Mouse (Mus musculus): ENCODE results near the gene Ncf1. TPM values are rescaled to one million over a fixed set of nuclear protein-coding genes. Genes with fewer than 3 reads are reported as not detected.

The Ncf1 gene
- total RNA-seq (2014; fragmentation: Nextera tagmentation) (163 and 170 TPM in 2 replicates), total RNA-seq (2017) (165 and 177 TPM in 2 replicates)

GRCm38 (mm10) chr5:134229391-134229790 is at the start of gene Ncf1:
Gene Ncf1 (minus strand): TSS chr5:134229625.
- peak; percentile 33 for ATAC-seq (replicated peaks; ENCODE audit: poor library complexity, severe bottlenecking)

GRCm38 (mm10) chr5:134277109-134277508 is 47.7 kb upstream of the Ncf1 start:
- ATAC-seq (replicated peaks; ENCODE audit: poor library complexity, severe bottlenecking), result no peak

GRCm38 (mm10) chr5:134275556-134275955 is 46.1 kb upstream of the Ncf1 start:
- no peak for ATAC-seq (replicated peaks; ENCODE audit: poor library complexity, severe bottlenecking)

- no peak for ATAC-seq (replicated peaks; ENCODE audit: poor library complexity, severe bottlenecking)
Measured at GRCm38 (mm10) chr5:134275021-134275420, 45.6 kb upstream of the Ncf1 start.

GRCm38 (mm10) chr5:134273761-134274160 is 44.3 kb upstream of the Ncf1 start:
- ATAC-seq (replicated peaks; ENCODE audit: poor library complexity, severe bottlenecking), result no peak

DNA sequence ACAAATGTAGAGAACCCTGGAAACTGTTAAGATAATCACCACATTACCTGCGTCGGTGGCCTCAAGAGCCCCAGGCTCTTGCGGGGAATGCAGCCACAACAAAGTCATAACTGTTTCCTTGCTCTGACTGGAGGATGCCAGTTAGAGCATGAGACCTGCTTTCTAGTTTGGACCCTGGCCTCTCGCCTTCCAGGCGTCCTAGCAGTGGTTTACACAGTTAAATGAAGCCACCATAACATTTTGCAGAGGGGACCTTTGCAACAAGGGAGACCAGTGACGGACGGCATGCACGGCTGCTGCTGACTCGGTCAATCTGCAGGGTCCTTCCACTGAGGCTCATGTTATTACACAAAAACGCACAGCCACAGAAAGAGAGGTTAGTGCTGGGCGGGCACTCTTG is 43.3 kb upstream of the Ncf1 start:
- no peak for ATAC-seq (replicated peaks; ENCODE audit: poor library complexity, severe bottlenecking)

DNA sequence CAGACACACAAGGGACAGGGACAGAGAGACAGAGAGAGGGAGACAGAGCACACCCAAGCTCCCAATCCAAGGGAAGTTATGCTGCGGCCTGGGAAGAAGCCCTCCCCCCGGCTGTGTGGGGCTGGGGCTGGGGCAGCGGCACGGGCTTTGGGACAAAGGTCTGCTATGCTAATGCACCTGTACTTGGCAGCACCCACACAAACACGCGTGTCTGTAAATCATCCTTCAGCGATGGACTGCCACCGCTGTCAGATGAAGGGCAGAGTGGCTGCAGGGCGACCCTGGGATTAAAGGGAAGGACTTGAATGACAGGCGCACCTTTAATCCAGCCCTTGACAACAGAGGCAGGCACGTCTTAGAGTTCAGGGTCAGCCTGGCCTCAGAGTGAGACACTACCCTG is 42.0 kb upstream of the Ncf1 start:
- ATAC-seq (replicated peaks; ENCODE audit: poor library complexity, severe bottlenecking), result no peak

- no peak for ATAC-seq (replicated peaks; ENCODE audit: poor library complexity, severe bottlenecking)
Measured at GRCm38 (mm10) chr5:134270566-134270965, 41.1 kb upstream of the Ncf1 start.

- peak; percentile 62 for ATAC-seq (replicated peaks; ENCODE audit: poor library complexity, severe bottlenecking)
Measured at GRCm38 (mm10) chr5:134269751-134270150, 40.3 kb upstream of the Ncf1 start.

GRCm38 (mm10) chr5:134268751-134269150 is 39.3 kb upstream of the Ncf1 start:
- ATAC-seq (replicated peaks; ENCODE audit: poor library complexity, severe bottlenecking), result no peak

- peak; percentile 58 for ATAC-seq (replicated peaks; ENCODE audit: poor library complexity, severe bottlenecking)
Measured at GRCm38 (mm10) chr5:134266404-134266803, 37.0 kb upstream of the Ncf1 start.

DNA sequence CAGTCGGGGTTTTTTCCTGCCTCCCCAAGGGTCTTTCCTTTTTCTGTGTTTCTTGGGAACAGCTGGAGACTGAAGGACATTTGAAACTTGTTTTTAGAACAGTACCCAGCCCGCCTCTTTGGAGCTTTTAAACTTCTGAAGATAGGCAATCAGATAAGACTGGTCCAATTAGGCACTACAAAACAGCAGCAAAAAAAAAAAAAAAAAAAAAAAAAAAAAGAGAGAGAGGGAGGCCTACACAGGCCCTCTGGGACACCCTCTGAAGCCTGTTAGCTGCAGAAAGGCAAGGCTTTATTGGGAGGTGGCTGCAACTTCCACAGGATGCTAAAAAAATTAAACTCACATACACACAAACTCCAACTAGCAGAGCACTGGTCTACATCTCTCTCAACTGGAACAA is 36.5 kb upstream of the Ncf1 start:
- no peak for ATAC-seq (replicated peaks; ENCODE audit: poor library complexity, severe bottlenecking)

DNA sequence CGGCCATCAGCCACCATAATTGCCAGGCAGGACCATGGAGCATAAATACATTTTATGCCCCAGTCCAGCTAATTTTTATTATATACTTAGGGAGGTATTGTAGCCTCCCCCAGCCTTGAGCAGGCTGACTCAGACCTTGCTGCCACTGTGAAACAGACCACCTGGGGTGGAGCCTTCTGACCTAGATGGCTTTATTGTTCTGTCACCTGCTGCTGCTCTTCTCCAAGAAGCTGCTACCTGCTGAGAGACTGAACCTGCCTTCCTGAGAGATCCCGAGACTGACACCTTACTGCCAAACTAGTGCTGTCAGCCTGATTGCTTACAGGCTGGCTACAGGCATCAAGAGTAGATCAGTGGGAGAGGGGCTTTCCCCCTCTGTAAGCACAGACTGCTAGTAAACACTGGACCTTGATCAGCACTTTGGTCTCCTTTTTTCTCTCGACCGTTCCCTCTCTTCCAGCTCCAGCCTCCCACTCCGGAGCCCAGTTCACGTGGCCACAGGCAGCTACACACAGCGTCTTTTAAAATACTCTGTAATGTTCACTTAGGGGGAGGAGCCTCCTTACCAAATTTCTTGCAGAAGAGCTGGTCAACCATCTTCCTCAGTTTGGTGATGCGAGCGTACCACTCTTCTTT is 30.7 kb upstream of the Ncf1 start:
- no peak for ATAC-seq (replicated peaks; ENCODE audit: poor library complexity, severe bottlenecking)

- no peak for ATAC-seq (replicated peaks; ENCODE audit: poor library complexity, severe bottlenecking)
Measured at GRCm38 (mm10) chr5:134258934-134259333, 29.5 kb upstream of the Ncf1 start.

DNA sequence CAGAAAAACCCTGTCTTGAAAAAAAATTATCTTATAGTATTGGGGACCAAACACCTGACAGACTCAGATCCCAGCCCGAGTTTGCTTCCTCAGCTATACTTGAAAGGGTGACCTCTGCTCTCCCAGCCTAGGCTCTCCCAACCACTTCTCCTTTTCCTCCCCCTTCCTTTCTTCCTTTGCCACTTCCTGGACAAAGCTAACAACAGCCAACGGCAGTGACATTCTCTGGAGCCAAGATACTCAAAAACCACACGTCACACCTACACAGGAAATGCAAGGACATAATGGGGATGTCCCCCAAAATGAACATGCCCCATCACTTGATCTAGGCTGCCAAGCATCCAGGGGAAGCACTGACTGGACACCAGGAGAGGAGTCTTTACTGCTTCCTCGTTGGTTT is 29.0 kb upstream of the Ncf1 start:
- ATAC-seq (replicated peaks; ENCODE audit: poor library complexity, severe bottlenecking), result peak; percentile 94

GRCm38 (mm10) chr5:134257349-134258031 is 28.1 kb upstream of the Ncf1 start:
- ATAC-seq (replicated peaks; ENCODE audit: poor library complexity, severe bottlenecking), result peak; percentile 47

GRCm38 (mm10) chr5:134255294-134255693 is 25.9 kb upstream of the Ncf1 start:
- ATAC-seq (replicated peaks; ENCODE audit: poor library complexity, severe bottlenecking), result no peak

GRCm38 (mm10) chr5:134253806-134254205 is 24.4 kb upstream of the Ncf1 start:
- ATAC-seq (replicated peaks; ENCODE audit: poor library complexity, severe bottlenecking), result no peak

DNA sequence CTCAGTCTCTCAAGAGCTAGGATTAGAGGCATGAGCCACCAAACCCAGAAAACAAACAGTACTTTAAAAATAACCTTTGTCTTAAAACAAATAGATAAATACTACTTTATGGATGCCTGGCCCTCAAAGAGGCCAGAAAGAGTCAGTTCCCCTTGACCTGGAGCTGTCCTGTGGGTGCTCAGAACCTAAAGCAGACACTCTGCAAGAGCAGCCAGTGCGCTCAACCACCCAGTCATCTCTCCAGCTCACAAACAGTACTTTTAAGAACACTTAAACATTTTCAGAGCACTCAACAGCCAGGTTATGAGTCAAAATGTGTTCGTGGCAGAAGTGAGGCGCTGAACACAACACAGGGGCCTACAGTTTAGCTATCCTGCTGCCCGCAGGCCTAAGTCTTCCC is 21.7 kb upstream of the Ncf1 start:
- ATAC-seq (replicated peaks; ENCODE audit: poor library complexity, severe bottlenecking), result no peak

GRCm38 (mm10) chr5:134250601-134251000 is 21.2 kb upstream of the Ncf1 start:
- no peak for ATAC-seq (replicated peaks; ENCODE audit: poor library complexity, severe bottlenecking)

- ATAC-seq (replicated peaks; ENCODE audit: poor library complexity, severe bottlenecking), result no peak
Measured at GRCm38 (mm10) chr5:134249245-134249649, 19.8 kb upstream of the Ncf1 start.

GRCm38 (mm10) chr5:134248608-134249244 is 19.3 kb upstream of the Ncf1 start:
- ATAC-seq (replicated peaks; ENCODE audit: poor library complexity, severe bottlenecking), result no peak

All from granulocyte monocyte progenitor cell, adult 5-6 weeks (primary cell).